Mouse (Mus musculus): ENCODE data around the gene Gpr107. TPM values are rescaled to one million over a fixed set of nuclear protein-coding genes. Genes with fewer than 3 reads are reported as not detected.

Gpr107 gene
- total RNA-seq, 2 experiments from 2014 or later, result 12.1 to 13.6 TPM

- no peak for ATAC-seq (replicated peaks; ENCODE audit: poor library complexity)
Measured at GRCm38 (mm10) chr2:31191765-31192164, 39.6 kb downstream of the Gpr107 start.

DNA sequence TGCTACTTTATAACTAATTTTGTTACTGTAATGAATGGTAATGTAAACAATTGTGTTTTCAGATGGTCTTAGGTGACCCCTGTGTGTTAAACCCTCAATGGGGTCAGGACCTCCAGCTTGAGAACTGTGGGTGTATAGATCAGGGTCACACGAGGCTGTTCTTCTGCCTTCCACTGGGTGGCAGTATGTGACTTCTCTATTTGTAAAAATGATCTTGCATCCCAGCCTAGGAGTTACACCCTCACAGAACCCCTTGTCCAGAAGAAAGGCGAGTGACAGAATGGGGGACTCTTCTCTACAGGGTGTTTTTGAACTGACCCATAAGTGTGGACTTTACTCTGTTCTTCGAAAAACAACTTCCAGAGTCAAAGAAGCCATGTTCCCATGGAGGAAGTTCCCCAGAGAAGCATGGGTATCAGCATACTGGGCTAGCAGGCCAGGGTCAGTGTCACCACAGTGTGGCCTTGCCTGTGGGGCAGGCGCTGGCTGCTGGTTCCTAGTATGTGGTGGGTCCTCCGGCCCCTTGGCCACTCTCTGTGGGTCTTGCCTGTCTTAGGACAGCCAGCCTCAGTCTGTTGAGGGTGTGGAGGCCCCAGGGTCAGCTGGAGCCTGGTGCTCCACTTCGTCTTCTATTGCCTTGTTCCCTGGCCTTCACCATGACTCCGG is 42.4 kb downstream of the Gpr107 start:
- peak; percentile 79 for ATAC-seq (replicated peaks; ENCODE audit: poor library complexity)

DNA sequence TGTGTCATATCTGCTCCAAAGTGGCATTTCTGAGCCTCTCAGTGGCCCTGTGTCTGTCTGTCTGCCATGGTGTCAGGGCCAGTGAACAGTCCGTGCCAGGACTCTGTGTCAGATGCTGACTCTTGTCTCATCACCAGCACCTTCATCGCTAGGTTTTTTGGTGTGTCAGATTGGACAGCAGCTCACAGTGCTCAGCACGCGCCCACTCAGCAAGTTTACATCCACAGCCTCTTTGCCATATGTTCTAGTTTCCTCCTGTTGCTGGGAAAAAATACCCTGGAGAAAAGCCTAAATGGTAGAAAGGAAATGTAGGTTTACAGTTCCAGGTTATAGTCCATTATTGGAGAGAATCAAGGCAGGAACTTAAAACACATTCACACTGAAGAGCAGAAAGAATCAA is 46.5 kb downstream of the Gpr107 start:
- ATAC-seq (replicated peaks; ENCODE audit: poor library complexity), result no peak

DNA sequence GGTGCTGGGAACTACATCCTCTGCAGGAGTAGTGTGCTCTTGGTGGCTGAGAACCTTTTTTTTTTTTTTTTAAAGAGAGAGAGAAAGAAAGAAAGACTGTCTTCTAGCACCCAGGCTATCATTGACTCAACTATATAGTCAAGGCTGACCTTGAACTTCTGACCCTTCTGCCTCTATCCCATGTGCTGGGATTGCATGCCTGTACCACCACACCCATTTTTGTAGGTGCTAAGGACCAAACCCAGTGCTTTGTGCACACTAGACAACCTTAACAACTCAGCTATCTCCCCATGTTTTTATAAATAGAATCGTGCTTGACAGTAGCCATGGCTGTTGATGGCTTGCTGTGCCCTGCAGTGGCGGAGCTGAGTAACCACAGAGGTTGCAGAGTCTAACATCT is 47.9 kb downstream of the Gpr107 start:
- ATAC-seq (replicated peaks; ENCODE audit: poor library complexity), result no peak

GRCm38 (mm10) chr2:31201851-31202250 is 49.7 kb downstream of the Gpr107 start:
- ATAC-seq (replicated peaks; ENCODE audit: poor library complexity), result no peak

DNA sequence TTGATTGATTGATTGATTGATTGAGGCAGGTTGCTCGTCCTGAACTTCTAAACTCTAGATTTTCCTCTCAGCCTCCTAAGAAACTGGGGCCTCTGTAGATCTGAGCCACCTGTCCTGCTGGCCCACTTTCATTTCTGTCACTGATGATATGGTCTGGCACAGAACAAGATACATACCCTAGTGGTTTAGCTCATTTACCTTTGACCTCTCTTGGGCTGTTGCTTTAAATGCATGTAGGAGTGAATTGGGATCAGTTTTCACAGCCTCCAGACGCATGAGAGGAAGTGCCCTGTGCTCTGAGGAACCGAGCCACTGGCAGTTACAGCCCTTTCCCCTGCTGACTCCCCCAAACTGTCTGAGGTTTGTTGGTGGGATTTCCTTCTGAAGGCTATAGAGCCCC is 50.2 kb downstream of the Gpr107 start:
- peak; percentile 48 for ATAC-seq (replicated peaks; ENCODE audit: poor library complexity)

- ATAC-seq (replicated peaks; ENCODE audit: poor library complexity), result no peak
Measured at GRCm38 (mm10) chr2:31202956-31203355, 50.8 kb downstream of the Gpr107 start.

DNA sequence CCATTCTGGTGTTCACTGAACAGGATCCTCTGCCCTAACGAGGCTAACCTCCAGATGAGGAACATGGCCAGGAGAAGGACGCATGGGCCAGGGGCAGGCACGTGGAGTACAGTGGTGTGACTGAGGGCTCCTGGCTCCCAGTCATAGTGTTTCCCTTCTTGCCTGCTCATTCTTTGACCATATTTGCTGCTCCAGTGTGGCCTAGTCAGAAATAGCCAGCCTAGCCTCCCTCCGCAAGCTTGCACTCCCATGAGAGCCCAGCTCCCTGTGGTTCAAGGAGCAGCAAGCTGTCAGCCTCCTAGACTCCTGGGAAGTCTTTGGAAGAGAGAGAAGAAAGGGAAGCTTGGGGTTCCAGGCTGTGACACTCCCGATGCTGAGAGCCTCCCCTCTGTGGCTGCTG is 52.6 kb downstream of the Gpr107 start:
- ATAC-seq (replicated peaks; ENCODE audit: poor library complexity), result no peak

- no peak for ATAC-seq (replicated peaks; ENCODE audit: poor library complexity)
Measured at GRCm38 (mm10) chr2:31206211-31206610, 54.1 kb downstream of the Gpr107 start.

DNA sequence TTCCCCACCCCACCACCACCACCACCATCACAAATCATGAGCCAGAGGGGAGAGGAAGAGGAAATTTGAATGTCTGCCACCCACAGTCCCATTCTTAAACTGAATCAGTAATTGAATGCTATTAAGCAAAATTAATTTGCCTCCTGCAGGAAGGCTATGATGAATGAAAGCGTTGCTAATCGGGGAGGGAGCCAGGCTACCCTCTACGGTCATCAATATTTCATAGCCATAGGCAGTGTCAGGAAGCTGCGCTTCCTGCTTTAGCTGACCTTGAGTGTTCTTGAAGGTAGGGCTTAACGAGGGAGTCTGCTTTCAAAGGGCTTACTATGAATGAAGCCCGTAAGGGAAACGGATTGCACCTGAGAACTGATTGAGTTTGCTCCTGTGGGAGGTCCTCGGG is 54.8 kb downstream of the Gpr107 start:
- no peak for ATAC-seq (replicated peaks; ENCODE audit: poor library complexity)

GRCm38 (mm10) chr2:31208544-31209142 is 56.5 kb downstream of the Gpr107 start:
- peak; percentile 77 for ATAC-seq (replicated peaks; ENCODE audit: poor library complexity)

DNA sequence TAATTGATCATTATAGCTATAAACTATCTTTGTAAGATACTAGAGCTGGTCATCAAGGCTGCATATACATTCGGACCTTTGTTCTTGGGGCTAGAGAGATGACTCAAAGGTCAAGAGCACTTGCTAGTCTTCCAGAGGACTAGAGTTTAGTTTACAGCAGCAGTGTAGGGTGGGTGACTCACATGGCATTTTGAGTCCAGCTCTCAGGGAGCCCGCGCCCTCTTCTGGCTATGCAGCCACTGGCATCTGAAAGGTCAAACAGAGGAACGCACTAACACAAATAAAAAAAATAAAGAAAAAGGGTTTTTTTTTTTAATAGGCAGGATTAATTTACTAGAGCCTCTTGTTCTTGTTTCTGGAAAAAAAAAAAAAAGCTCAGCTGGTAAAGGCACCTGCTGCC is 57.4 kb downstream of the Gpr107 start:
- ATAC-seq (replicated peaks; ENCODE audit: poor library complexity), result no peak

GRCm38 (mm10) chr2:31210144-31210847 is 58.2 kb downstream of the Gpr107 start:
- ATAC-seq (replicated peaks; ENCODE audit: poor library complexity), result no peak

DNA sequence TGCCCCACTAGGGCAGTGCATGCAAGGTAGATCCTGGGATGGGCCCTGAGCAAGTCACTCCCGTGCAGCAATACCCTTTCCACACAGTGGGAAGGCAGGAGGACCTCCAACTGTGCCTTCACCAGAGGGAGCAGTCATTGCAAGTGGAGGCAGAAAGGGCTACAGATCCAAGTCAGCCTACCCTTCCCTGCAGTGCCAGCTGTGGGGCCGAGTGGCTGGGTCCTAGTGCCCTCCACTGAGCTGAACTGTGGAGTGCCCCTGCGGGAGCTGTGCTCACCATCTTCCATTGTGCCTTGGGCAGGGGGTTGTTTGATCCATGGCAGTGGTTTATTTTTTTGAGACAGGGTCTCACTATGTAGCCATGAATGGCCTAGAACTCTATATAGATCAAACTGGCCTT is 59.1 kb downstream of the Gpr107 start:
- ATAC-seq (replicated peaks; ENCODE audit: poor library complexity), result no peak

DNA sequence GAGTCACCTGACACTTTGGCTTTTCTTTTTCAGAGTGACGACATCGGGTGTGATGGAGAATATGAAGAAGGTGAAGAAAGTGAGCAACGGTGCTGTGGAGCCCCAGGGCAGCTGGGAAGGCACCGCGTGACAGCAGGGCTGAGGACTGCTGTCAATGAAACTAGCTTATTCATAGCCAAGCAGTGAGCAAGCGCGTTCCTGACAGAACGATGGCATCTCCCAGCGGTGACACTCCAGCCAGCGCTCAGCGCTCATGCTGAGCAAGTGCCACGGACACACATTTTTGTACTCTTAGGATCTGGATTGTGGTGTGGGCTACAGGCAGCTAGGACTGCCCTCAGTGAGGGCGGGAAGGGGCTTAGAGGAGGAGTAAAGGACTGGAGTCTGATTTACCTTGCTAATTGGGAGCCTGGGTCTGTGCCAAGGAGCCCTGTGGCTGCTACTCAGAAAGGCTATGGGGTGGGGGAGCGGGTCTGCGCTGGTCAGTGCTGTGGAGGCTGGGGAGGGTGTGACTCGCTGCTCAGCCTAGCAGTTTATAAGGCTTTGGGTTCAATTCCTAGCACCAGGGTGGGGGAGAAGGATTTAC is 62.2 kb downstream of the Gpr107 start:
- no peak for ATAC-seq (replicated peaks; ENCODE audit: poor library complexity)

DNA sequence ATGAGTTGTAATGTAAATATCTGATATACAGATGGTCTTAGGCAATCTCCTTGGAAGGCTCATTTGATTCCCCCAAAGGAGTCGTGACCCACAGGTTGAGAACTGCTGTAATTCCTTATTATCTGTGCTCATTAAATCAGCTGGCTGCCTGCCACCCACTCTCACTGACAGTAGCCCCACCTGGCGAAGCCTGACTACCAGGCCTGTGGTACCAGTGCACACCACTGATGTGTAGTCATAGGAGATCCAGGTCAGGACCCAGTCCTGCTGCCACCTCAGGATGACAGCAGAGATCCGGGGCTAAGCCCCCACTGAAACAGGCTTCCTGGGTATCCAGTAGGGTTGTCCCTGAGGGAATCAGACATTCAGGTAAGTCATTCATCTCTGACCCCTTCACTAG is 66.5 kb downstream of the Gpr107 start:
- no peak for ATAC-seq (replicated peaks; ENCODE audit: poor library complexity)

DNA sequence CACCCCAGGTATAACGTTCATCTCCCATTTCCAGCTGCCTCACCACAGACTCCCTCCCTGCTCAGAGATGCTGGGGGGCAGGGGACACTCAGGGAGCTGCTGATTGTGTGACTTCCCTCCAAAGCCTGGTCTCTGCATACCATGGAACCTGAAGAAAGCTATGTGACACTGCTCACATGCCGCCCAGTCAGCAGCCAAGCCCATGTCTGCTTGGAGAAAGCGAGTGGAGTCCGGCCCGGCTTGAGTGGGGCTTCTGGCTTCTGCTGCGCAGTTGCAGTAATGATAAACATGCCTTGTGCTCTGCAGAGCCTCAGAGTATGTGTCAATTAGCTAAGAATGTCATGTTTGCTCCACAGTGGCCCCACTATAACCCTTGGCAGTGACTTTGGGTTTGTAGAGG is 67.4 kb downstream of the Gpr107 start:
- no peak for ATAC-seq (replicated peaks; ENCODE audit: poor library complexity)

GRCm38 (mm10) chr2:31220844-31221243 is 68.7 kb downstream of the Gpr107 start:
- no peak for ATAC-seq (replicated peaks; ENCODE audit: poor library complexity)

DNA sequence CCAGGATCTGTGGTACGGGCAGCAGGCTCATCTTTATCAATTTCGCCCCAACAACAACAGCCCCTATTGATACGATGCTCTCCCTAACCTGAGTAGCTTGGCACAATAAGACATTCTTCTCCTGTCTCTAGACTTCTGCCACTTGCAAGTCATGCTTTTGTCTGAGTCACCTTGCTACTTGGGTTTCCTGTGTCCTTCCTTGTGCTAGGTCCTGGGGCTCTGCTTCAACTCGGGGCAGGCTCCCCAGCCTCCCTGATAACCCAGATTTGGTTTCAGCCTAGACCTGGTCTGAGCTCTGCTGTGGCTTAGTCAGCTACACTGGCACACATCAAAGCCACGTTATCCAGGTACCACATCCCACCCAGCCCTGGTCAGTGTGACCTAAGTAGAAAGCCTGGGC is 69.5 kb downstream of the Gpr107 start:
- ATAC-seq (replicated peaks; ENCODE audit: poor library complexity), result no peak

DNA sequence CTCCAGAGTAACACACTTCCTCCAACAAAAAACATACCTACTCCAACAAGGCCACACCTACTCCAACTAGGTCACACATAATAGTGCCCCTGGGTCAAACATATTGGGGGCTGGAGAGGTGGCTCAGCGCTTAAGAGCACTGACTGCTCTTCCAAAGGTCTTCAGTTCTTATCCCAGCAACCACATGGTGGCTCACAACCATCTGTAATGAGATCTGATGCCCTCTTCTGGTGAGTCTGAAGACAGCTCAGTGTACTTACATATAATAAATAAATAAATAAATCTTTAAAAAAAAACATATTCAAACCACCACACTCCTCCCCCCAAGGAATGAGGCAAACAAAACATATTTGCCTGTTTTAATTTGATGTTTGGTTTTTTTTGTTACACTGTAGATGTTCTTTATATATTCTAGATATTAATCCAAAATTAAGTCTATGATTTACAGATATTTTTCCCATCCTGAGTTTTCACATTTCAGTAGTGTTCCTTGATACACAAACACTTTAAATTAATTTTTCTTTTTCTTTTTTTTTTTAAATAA is 76.7 kb downstream of the Gpr107 start:
- no peak for ATAC-seq (replicated peaks; ENCODE audit: poor library complexity)

GRCm38 (mm10) chr2:31239203-31239696 is 87.1 kb downstream of the Gpr107 start:
- ATAC-seq (replicated peaks; ENCODE audit: poor library complexity), result peak; percentile 95

DNA sequence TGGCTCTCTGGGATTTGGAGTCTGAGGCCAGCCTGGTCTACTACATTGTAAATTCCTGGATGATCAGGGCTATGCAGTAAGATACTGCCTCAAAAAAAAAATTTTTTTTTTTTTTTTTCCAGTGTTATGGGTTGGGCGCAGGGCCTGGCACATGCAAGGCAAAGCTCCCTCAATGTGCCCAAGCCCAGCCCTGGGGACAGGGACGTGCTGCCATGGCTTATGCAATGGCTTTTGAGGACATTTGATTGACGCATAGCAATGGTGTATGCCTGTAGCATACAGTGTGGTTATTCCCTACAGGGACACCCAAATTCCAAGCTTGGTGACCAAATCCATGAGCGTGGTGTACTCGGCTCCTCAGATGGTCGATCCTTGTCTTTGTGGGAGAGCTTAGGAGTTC is 87.7 kb downstream of the Gpr107 start:
- ATAC-seq (replicated peaks; ENCODE audit: poor library complexity), result no peak
